Mouse (Mus musculus): Measurements from ENCODE around the gene Il1rl2. TPM values are rescaled to one million over a fixed set of nuclear protein-coding genes. Genes with fewer than 3 reads are reported as not detected.

Il1rl2 gene
- polyA plus RNA-seq, 2 experiments, result 5.9 to 7.6 TPM

GRCm38 (mm10) chr1:40330181-40330580 is 5.8 kb downstream of the Il1rl2 start:
- Histone ChIP-seq H3K4me1 (ENCODE audit: control insufficient read depth, insufficient read depth, low read length) (peaks cover 4% of the 10 kb centered on the region; the same call in 1 of the 2 replicates), H3K4me2 (replicated peaks; ENCODE audit: low read depth, low read length, severe bottlenecking) (no peak overlapping the region), H3K27me3 (ENCODE audit: control insufficient read depth, insufficient read depth, low read length) (peaks cover 17% of the 10 kb centered on the region), H3K4me3 (replicated peaks; ENCODE audit: low read length) (no peak overlapping the region), H3K27ac (replicated peaks; ENCODE audit: low read depth, low read length) (no peak overlapping the region), H3K9me3 (ENCODE audit: control insufficient read depth, low read length) (no peaks in the 10 kb centered on the region), H3K36me3 (ENCODE audit: control insufficient read depth, insufficient read depth, low read length) (no peaks in the 10 kb centered on the region), H3K9ac (ENCODE audit: low read depth, low read length, severe bottlenecking) (no peak overlapping the region)
- TF ChIP-seq POLR2A (IDR thresholded peaks at IDR 0.05; ENCODE audit: borderline replicate concordance, extremely low read depth, insufficient read depth, insufficient read length), result no peak
- ATAC-seq (ENCODE audit: low FRiP score, low read depth) (no peak), DNase-seq (ENCODE audit: low spot score) (no peak)
- 82% methylated on average over 8 of the region's 8 CpGs for WGBS

- H3K27me3 ChIP-seq (ENCODE audit: control insufficient read depth, insufficient read depth, low read length), result no peaks in the 10 kb centered on the region
- WGBS, result 97% methylated on average over 1 of the region's 1 CpGs
Observed at GRCm38 (mm10) chr1:40339346-40339745, 14.9 kb downstream of the Il1rl2 start.

GRCm38 (mm10) chr1:40340102-40340501 is 15.7 kb downstream of the Il1rl2 start:
- DNase-seq (ENCODE audit: low spot score) (no peak), ATAC-seq (ENCODE audit: low FRiP score, low read depth) (no peak)
- no peaks in the 10 kb centered on the region for H3K4me1 ChIP-seq (ENCODE audit: control insufficient read depth, insufficient read depth, low read length)
- TF ChIP-seq POLR2A (IDR thresholded peaks at IDR 0.05; ENCODE audit: borderline replicate concordance, extremely low read depth, insufficient read depth, insufficient read length), result no peak
- no peak overlapping the region for H3K27ac ChIP-seq (replicated peaks; ENCODE audit: low read depth, low read length)
- WGBS, result 85% methylated on average over 4 of the region's 4 CpGs
- no peaks in the 10 kb centered on the region for H3K27me3 ChIP-seq (ENCODE audit: control insufficient read depth, insufficient read depth, low read length)
- no peaks in the 10 kb centered on the region for H3K36me3 ChIP-seq (ENCODE audit: control insufficient read depth, insufficient read depth, low read length)
- H3K9ac ChIP-seq (ENCODE audit: low read depth, low read length, severe bottlenecking), result no peak overlapping the region
- H3K4me3 ChIP-seq (replicated peaks; ENCODE audit: low read length), result no peak overlapping the region
- H3K4me2 ChIP-seq (replicated peaks; ENCODE audit: low read depth, low read length, severe bottlenecking), result no peak overlapping the region
- H3K9me3 ChIP-seq (ENCODE audit: control insufficient read depth, low read length), result no peaks in the 10 kb centered on the region

More at GRCm38 (mm10) chr1:40339346-40339745, 14.9 kb downstream of the Il1rl2 start:
- Histone ChIP-seq H3K36me3 (ENCODE audit: control insufficient read depth, insufficient read depth, low read length) (no peaks in the 10 kb centered on the region), H3K4me3 (replicated peaks; ENCODE audit: low read length) (no peak overlapping the region), H3K9me3 (ENCODE audit: control insufficient read depth, low read length) (no peaks in the 10 kb centered on the region), H3K4me2 (replicated peaks; ENCODE audit: low read depth, low read length, severe bottlenecking) (no peak overlapping the region), H3K27ac (replicated peaks; ENCODE audit: low read depth, low read length) (no peak overlapping the region), H3K9ac (ENCODE audit: low read depth, low read length, severe bottlenecking) (no peak overlapping the region), H3K4me1 (ENCODE audit: control insufficient read depth, insufficient read depth, low read length) (no peaks in the 10 kb centered on the region)
- no peak for TF ChIP-seq POLR2A (IDR thresholded peaks at IDR 0.05; ENCODE audit: borderline replicate concordance, extremely low read depth, insufficient read depth, insufficient read length)
- no peak for DNase-seq (ENCODE audit: low spot score)
- ATAC-seq (ENCODE audit: low FRiP score, low read depth), result no peak

- Histone ChIP-seq H3K27ac (replicated peaks; ENCODE audit: low read depth, low read length) (no peak overlapping the region), H3K27me3 (ENCODE audit: control insufficient read depth, insufficient read depth, low read length) (no peaks in the 10 kb centered on the region), H3K4me2 (replicated peaks; ENCODE audit: low read depth, low read length, severe bottlenecking) (no peak overlapping the region), H3K9ac (ENCODE audit: low read depth, low read length, severe bottlenecking) (no peak overlapping the region), H3K9me3 (ENCODE audit: control insufficient read depth, low read length) (no peaks in the 10 kb centered on the region), H3K36me3 (ENCODE audit: control insufficient read depth, insufficient read depth, low read length) (no peaks in the 10 kb centered on the region), H3K4me1 (ENCODE audit: control insufficient read depth, insufficient read depth, low read length) (no peaks in the 10 kb centered on the region; the same call in 1 of the 2 replicates), H3K4me3 (replicated peaks; ENCODE audit: low read length) (no peak overlapping the region)
- no peak for TF ChIP-seq POLR2A (IDR thresholded peaks at IDR 0.05; ENCODE audit: borderline replicate concordance, extremely low read depth, insufficient read depth, insufficient read length)
- 68% methylated on average over 4 of the region's 4 CpGs for WGBS
- no peak for DNase-seq (ENCODE audit: low spot score)
- no peak for ATAC-seq (ENCODE audit: low FRiP score, low read depth)
Observed at GRCm38 (mm10) chr1:40352158-40352903, 27.9 kb downstream of the Il1rl2 start.

- no peak overlapping the region for H3K4me2 ChIP-seq (replicated peaks; ENCODE audit: low read depth, low read length, severe bottlenecking)
- DNase-seq (ENCODE audit: low spot score), result peak; percentile 46
- 21% methylated on average over 2 of the region's 2 CpGs for WGBS
- ATAC-seq (ENCODE audit: low FRiP score, low read depth), result peak; percentile 47
- no peak for TF ChIP-seq POLR2A (IDR thresholded peaks at IDR 0.05; ENCODE audit: borderline replicate concordance, extremely low read depth, insufficient read depth, insufficient read length)
- H3K9me3 ChIP-seq (ENCODE audit: control insufficient read depth, low read length), result no peaks in the 10 kb centered on the region
- no peak overlapping the region for H3K4me3 ChIP-seq (replicated peaks; ENCODE audit: low read length)
- H3K36me3 ChIP-seq (ENCODE audit: control insufficient read depth, insufficient read depth, low read length), result no peaks in the 10 kb centered on the region
- H3K27me3 ChIP-seq (ENCODE audit: control insufficient read depth, insufficient read depth, low read length), result no peaks in the 10 kb centered on the region
- no peak overlapping the region for H3K27ac ChIP-seq (replicated peaks; ENCODE audit: low read depth, low read length)
- no peaks in the 10 kb centered on the region; the same call in 1 of the 2 replicates for H3K4me1 ChIP-seq (ENCODE audit: control insufficient read depth, insufficient read depth, low read length)
- no peak overlapping the region for H3K9ac ChIP-seq (ENCODE audit: low read depth, low read length, severe bottlenecking)
Observed at GRCm38 (mm10) chr1:40352904-40353286, 28.5 kb downstream of the Il1rl2 start.

Measured in limb, embryonic 14.5 days (tissue).